Mouse (Mus musculus): ENCODE results near the gene Cdcp2.

The Cdcp2 gene

DNA sequence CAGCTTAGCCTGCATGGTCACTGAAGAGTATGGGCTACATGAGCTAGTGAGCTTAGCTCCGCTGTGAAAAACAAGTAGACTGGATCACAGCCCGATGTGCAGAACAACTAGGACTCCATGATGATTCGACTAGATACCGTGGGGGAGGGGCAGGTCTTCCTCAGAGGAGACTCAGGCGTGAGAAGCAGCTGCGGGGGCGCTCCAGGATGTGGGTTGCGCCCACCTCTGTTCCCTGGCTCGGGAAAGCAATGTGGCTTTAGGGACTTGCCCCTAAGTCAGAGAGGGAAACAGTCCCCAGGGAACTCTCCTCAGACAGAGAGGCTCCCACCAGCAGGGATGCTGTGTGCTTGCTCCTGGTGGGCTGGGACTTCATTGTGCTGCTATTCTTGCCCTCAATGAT lies 33.8 kb downstream of the Cdcp2 start:
- DNase-seq (ENCODE audit: low read depth, low spot score) = no peak

DNA sequence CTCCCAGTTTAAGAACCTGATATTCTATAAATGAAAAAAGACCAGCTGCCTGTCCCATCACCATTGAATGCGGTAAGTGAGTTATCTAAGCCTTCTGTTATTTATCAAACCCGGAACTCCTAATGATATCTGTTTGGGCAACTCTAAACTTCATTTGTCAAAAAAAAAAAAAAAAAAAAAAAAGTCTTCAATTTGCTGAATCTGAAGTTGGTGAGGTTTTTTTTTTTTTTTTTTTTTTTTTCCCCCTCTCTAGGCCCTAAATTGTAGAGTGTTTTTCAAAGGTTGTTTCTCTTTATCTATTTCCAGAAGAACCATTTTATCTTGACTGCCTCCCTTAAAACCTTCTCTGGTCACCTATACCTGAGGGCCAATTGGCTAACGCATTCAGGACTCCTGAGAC lies 38.2 kb downstream of the Cdcp2 start:
- no peak for DNase-seq (ENCODE audit: low read depth, low spot score)

DNA sequence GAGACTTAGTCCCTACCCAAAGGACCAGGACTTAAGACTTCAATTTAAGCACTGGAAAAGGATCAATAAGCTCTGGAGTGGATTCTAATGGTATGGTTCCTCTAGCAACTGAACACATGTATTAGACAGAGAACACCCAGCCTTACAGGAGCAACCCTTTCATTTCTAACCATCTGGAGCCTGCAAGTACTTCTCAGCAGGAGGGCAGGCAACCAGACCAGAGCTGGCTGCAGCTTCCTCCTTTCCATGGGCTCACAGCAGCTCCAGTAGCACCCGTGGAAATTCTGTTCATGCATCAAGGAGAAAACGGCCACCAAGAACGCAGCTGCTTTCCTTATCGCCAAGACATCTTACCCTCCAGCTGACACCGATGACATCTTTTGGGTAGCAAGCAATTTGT lies 39.0 kb downstream of the Cdcp2 start:
- no peak for DNase-seq (ENCODE audit: low read depth, low spot score)

- DNase-seq (ENCODE audit: low read depth, low spot score) = no peak
Measured at GRCm38 (mm10) chr4:107136531-107136930, 39.8 kb downstream of the Cdcp2 start.

- DNase-seq (ENCODE audit: low read depth, low spot score) = no peak
Measured at GRCm38 (mm10) chr4:107138948-107139835, 42.5 kb downstream of the Cdcp2 start.

DNA sequence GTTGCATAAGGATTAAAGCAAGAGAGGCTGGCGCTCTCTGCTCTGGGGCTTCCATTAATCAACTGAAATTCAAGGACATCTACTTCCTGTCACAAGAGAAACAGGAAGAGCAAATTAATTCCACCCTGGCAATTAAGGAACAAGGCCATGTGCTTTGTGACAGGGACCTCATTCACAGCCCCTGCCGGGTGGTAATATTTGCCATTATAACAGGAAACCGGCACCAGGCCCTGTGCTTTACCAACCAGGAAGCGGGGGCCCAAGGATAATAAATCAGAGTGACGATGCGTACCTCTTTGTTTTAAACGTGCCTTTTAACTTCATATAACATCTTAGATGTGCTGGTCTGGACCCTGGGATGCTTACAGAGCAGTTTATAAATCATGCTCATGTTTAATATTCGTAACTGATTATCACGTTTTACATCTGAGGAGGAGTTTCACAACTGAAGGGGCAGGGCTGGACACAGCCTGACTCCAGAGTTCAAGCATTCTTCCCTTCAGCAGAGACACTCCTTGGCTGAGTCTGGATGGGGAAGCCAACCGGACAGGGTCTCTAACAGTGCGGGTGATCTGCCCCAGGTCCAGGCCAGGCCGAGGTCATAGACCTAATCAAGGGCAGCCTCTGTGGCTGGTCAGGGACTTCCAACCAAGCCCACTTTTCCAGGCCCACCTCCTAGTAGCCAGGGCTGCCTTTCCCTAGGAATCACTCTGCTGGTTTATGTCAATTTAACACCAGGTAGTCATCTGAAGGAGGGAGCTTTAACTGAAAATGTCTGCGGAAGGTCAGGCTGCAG lies 43.3 kb downstream of the Cdcp2 start:
- no peak for DNase-seq (ENCODE audit: low read depth, low spot score)

DNA sequence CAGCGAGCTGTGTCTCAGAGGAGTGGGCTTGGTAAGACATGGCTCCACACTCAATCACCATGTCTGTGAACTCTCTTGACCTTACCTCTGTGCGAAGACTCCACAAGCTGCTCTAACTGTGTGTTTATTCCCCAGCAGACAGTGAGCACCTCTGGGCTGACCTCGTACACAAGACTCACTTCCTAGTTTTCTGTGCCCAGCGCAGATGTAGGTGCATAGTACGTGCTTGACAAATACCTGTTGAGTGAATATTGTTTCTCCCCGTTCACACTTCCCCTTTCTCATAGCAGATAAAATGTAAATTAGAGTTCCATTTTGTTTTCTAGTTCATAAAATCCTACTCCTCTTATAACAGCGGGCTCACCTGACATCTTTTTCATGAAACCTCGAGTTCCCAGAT lies 46.8 kb downstream of the Cdcp2 start:
- DNase-seq (ENCODE audit: low read depth, low spot score) = no peak

- no peak for DNase-seq (ENCODE audit: low read depth, low spot score)
Measured at GRCm38 (mm10) chr4:107150991-107151390, 54.3 kb downstream of the Cdcp2 start.

GRCm38 (mm10) chr4:107152571-107152970 lies 55.9 kb downstream of the Cdcp2 start:
- no peak for DNase-seq (ENCODE audit: low read depth, low spot score)

- DNase-seq (ENCODE audit: low read depth, low spot score) = no peak
Measured at GRCm38 (mm10) chr4:107156983-107157401, 60.3 kb downstream of the Cdcp2 start.

DNA sequence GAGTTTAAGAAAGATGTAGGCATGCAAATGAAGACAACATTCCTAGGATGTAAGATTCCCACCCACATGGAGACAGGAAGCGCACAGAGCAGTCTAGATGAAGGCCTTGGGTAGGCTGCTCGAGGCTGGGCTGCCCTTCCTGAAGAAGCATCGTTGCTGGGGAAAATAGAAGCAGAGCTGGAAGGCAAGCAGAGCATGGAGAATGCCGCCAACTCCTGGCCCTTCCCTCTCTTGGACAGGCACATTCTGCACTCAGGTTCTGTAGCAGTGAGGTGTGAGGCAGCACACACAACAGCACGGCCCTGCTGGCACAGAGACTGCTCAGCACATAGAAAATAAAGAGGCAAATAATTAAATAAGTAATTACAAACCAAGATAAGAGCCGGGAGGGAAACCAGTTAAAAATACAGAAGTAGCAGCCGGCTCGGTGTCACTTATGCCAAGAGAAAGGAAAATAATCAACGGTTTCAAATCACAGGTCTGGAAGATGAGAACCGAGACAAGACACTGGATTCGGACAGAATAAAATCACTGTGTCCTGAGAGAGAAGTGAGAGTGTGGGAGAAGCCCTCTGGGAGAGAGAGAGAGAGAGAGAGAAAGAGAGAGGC lies 62.6 kb downstream of the Cdcp2 start:
- DNase-seq (ENCODE audit: low read depth, low spot score) = no peak

- DNase-seq (ENCODE audit: low read depth, low spot score) = no peak
Measured at GRCm38 (mm10) chr4:107160181-107160580, 63.5 kb downstream of the Cdcp2 start.

Measured in WW6 (cell line).